Mouse (Mus musculus) neutrophil, adult 5-6 weeks (primary cell): ENCODE data around the gene Cenpm. TPM values are rescaled to one million over a fixed set of nuclear protein-coding genes. Genes with fewer than 3 reads are reported as not detected.

ENCODE experiments used
- total RNA-seq: library from RNA; stranded (forward); fragments of 200-1000 nt; gene quantifications from 2 replicates; pipeline ENCODE4 v1.2.3, GENCODE M21; 2017

Gene Cenpm
- total RNA-seq, 1 experiment from 2014 or later: not detected

Other genes starting within 250 kb of the Cenpm start
- gene Desi1, start 210.9 kb downstream of the Cenpm start, total RNA-seq: 7.3 and 7.7 TPM in 2 replicates
- 74.5 and 74.8 TPM in 2 replicates for gene Snu13, start 197.2 kb downstream of the Cenpm start, total RNA-seq
- gene 4930407I10Rik, start 185.6 kb downstream of the Cenpm start, total RNA-seq: not detected in 2 replicates
- gene Mei1, start 174.8 kb downstream of the Cenpm start, total RNA-seq: not detected in 2 replicates
- gene Ccdc134, start 116.8 kb downstream of the Cenpm start, total RNA-seq: 35.9 and 37.9 TPM in 2 replicates
- gene Srebf2, start 97.6 kb downstream of the Cenpm start, total RNA-seq: 71.5 and 74.5 TPM in 2 replicates
- gene Shisa8, start 31.9 kb downstream of the Cenpm start, total RNA-seq: 0.58 and 1.1 TPM in 2 replicates
- 157 and 160 TPM in 2 replicates for gene Tnfrsf13c, start 20.4 kb downstream of the Cenpm start, total RNA-seq
- gene 1500009C09Rik, start 7.6 kb upstream of the Cenpm start, total RNA-seq: not detected in 2 replicates
- not detected in 2 replicates for gene Sept3, start 30.1 kb upstream of the Cenpm start, total RNA-seq
- gene Wbp2nl, start 54.2 kb upstream of the Cenpm start, total RNA-seq: not detected in 2 replicates
- gene Naga, start 94.2 kb upstream of the Cenpm start, total RNA-seq: 32.2 and 40.0 TPM in 2 replicates
- gene Pheta2, start 94.2 kb upstream of the Cenpm start, total RNA-seq: 0.35 and 0.37 TPM in 2 replicates
- gene Smdt1, start 94.2 kb upstream of the Cenpm start, total RNA-seq: 34.0 and 36.1 TPM in 2 replicates
- 119 and 121 TPM in 2 replicates for gene Ndufa6, start 109.6 kb upstream of the Cenpm start, total RNA-seq
- gene Cyp2d22, start 135.5 kb upstream of the Cenpm start, total RNA-seq: 2.2 and 4.7 TPM in 2 replicates
- not detected in 2 replicates for gene Cyp2d11, start 149.3 kb upstream of the Cenpm start, total RNA-seq
- not detected in 2 replicates for gene Cyp2d10, start 162.4 kb upstream of the Cenpm start, total RNA-seq
- not detected in 2 replicates for gene Cyp2d9, start 188.7 kb upstream of the Cenpm start, total RNA-seq